Mouse (Mus musculus) hindbrain, embryonic 13.5 days (tissue): Measurements from ENCODE around the gene Rab3il1. TPM values are rescaled to one million over a fixed set of nuclear protein-coding genes. Genes with fewer than 3 reads are reported as not detected.
A peak's percentile ranks its signal among the peaks of the same experiment; 100 is the strongest.

Experiments
- ATAC-seq: fragments of 200-750 bp; cut with Nextera tagmentation; 2 replicates; pipeline ENCODE4 v1.8.0; 2017; ENCODE audit warnings: moderate TSS enrichment; ENCODE audit not compliant: low FRiP score
- H3K27ac ChIP-seq: fragments of 300-500 bp; sonication (generic); 2 replicates; pipeline ENCODE4 v1.5.1; 2015; ENCODE audit warnings: inconsistent platforms, mild to moderate bottlenecking, moderate library complexity
- H3K27me3 ChIP-seq: fragments of 300-500 bp; sonication (generic); 2 replicates; pipeline ENCODE4 v1.6.1; 2015; ENCODE audit warnings: mild to moderate bottlenecking, inconsistent platforms
- H3K36me3 ChIP-seq: fragments of 300-500 bp; sonication (generic); 2 replicates; pipeline ENCODE4 v1.6.1; 2015; ENCODE audit warnings: mild to moderate bottlenecking, inconsistent platforms
- H3K4me1 ChIP-seq: fragments of 300-500 bp; sonication (generic); replicated peaks from 2 replicates; pipeline ENCODE4 v1.6.1; 2015; ENCODE audit warnings: inconsistent platforms
- H3K4me2 ChIP-seq: fragments of 300-500 bp; sonication (generic); 2 replicates; pipeline ENCODE4 v1.6.1; 2015; ENCODE audit warnings: inconsistent platforms, mild to moderate bottlenecking, moderate library complexity
- H3K4me3 ChIP-seq: fragments of 300-500 bp; sonication (generic); 2 replicates; pipeline ENCODE4 v1.5.1; 2015; ENCODE audit warnings: mild to moderate bottlenecking, inconsistent platforms
- H3K9ac ChIP-seq: fragments of 300-500 bp; sonication (generic); 2 replicates; pipeline ENCODE4 v1.6.1; 2015; ENCODE audit warnings: mild to moderate bottlenecking, inconsistent platforms
- H3K9me3 ChIP-seq: fragments of 300-500 bp; sonication (generic); 2 replicates; pipeline ENCODE4 v1.6.1; 2016; ENCODE audit warnings: inconsistent platforms
- WGBS: fragments of 180-500 bp; shearing (Covaris S2); methylation state at CpG from one replicate; pipeline ENCODE4 v1.1.7; 2015; 5-methylcytosine and 5-hydroxymethylcytosine counted together
- polyA plus RNA-seq: library from polyadenylated mRNA; unstranded; fragments of >200 nt; fragmentation: Nextera tagmentation; extraction: Ambion mirVana; gene quantifications from 2 replicates; pipeline ENCODE4 v1.2.1, GENCODE M21; 2015

Rab3il1 gene
- polyA plus RNA-seq, 1 experiment from 2014 or later = 22.6 TPM

DNA sequence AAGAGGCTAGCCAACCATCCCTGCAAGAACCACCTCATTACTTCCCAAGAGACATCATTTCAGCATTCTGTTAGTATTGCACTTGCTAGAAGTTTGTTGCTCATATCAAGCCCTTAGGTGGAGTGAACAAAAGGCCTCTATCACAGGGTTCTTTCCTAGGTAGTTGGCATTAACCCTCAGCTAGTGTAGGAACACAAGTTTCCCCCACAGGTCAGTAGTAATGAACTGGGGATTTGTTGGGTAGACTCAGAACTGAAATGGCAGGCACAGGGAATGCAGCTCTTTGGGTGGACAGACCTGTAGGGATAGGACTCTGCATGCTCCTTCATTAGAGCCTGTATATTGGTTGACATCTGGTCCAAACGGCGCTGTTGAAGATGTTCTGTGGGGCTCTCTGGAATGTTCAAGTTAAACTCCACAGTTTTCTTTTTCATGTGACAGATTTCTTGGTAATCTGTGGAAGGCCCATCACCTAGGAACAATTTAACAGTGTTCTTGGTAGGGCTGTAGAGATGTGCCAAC is 15.5 kb upstream of the Rab3il1 start:
- WGBS = 95% methylated on average over 2 of the region's 2 CpGs
- no peak for ATAC-seq

DNA sequence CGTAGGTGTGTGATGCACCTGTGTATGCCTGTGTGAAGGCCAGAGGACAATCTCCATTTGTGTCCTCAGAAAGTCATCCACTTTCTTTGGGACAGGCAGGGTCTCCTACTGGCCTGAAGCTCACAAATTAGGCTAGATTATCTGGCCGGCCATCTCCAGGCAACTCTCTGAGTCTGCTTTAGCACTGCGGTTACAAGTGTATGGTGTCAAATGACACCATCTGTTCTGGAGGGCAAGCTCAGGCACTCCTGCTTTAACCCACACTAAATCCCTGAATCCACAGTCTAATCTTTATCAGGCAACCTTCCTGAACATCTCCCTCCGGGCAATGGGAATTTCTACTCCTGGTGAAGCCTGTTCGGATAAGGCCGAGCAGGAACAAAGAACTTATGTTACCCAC is 14.3 kb upstream of the Rab3il1 start:
- Histone ChIP-seq H3K4me2 (no peak overlapping the region), H3K9me3 (no peaks in the 10 kb centered on the region), H3K4me3 (no peak overlapping the region), H3K27me3 (no peaks in the 10 kb centered on the region), H3K9ac (no peak overlapping the region), H3K36me3 (peaks cover 27% of the 10 kb centered on the region), H3K27ac (no peak overlapping the region), H3K4me1 (peaks cover 16% of the 10 kb centered on the region)
- no peak for ATAC-seq
- 71% methylated on average over 6 of the region's 6 CpGs for WGBS

More for the DNA sequence above, 15.5 kb upstream of the Rab3il1 start:
- no peaks in the 10 kb centered on the region for H3K9me3 ChIP-seq
- no peak overlapping the region for H3K4me2 ChIP-seq
- H3K36me3 ChIP-seq = peaks cover 27% of the 10 kb centered on the region
- H3K4me1 ChIP-seq = peaks cover 24% of the 10 kb centered on the region
- no peak overlapping the region for H3K27ac ChIP-seq
- no peaks in the 10 kb centered on the region for H3K27me3 ChIP-seq
- no peak overlapping the region for H3K9ac ChIP-seq
- no peak overlapping the region for H3K4me3 ChIP-seq

DNA sequence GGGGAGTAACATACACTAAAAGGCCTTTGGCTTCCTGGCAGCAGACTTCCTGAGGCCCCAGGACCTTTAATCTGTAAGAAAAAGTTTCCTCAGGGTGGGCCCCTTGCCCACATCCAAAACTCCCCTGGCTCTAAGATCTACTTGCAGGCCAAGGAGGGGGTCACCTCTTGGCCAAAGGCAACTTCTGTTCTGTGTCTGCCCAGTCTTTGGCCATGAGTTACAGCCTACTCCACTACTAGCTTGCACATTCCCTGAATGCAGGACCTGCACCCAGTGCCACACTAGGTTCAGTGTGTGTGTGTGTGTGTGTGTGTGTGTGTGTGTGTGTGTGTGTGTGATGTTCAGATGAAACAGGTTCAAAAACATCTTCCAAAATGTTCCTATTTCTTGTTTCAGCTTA is 13.9 kb upstream of the Rab3il1 start:
- Histone ChIP-seq H3K4me2 (no peak overlapping the region), H3K9ac (no peak overlapping the region), H3K27me3 (no peaks in the 10 kb centered on the region), H3K9me3 (no peaks in the 10 kb centered on the region), H3K36me3 (peaks cover 27% of the 10 kb centered on the region), H3K4me1 (peaks cover 18% of the 10 kb centered on the region), H3K27ac (no peak overlapping the region), H3K4me3 (no peak overlapping the region)
- ATAC-seq = no peak

DNA sequence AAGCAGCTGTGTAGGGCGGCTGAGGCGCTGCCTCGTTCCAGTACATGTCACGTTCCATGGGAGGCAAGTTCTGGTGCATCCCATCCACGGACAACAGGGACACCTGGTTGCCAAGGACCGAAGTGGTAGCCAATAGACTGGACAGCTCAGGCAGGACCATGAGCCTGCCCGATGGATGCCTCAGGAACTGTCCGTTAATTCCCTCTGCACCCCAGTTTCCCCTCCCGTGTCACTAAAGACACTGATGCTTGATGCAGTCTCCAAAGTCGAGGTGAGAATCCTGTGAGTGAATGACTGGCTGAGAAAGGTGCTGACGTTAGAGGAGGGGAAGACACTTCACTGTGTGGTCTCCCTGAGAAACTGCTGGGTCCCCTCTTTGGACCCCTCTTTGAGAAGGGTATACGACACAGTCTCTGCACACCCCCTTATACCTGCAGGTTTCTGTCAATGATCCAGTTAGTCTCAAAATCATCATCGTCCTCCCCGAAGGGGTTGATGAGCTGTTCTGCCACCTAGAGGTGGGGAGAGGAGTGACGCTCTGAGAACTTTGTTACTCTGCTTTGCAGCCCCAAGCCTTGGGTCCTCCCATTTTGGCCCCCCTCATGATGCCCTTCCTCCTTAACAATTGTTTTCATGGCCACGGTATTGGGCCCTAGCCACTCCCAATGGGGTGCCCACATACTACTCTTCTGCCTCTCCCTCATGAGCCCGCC is 12.1 kb upstream of the Rab3il1 start:
- Histone ChIP-seq H3K36me3 (peaks cover 22% of the 10 kb centered on the region), H3K27ac (no peak overlapping the region), H3K4me1 (peaks cover 15% of the 10 kb centered on the region), H3K4me2 (no peak overlapping the region), H3K9me3 (no peaks in the 10 kb centered on the region), H3K9ac (no peak overlapping the region), H3K27me3 (no peaks in the 10 kb centered on the region), H3K4me3 (no peak overlapping the region)
- no peak for ATAC-seq
- WGBS = 70% methylated on average over 17 of the region's 17 CpGs

DNA sequence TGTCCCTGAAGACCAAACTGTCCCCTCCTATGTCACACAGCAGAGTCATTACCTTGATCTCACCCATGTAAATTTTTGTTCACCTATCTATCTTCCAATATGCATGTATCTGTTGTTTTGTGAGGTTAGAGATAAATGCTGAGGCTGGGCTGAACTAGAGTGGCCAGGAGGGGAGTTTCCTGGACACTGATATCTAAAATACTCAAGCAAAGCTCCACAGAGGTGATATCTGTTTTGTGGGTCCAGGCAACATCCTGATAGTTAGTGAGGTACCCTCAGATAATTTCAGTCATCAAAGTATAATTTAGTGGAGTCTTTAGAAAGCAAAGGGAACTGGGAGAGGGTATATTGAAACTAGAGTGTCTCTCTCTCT is 11.6 kb upstream of the Rab3il1 start:
- no peaks in the 10 kb centered on the region for H3K9me3 ChIP-seq
- no peaks in the 10 kb centered on the region for H3K27me3 ChIP-seq
- H3K4me1 ChIP-seq = peaks cover 11% of the 10 kb centered on the region
- ATAC-seq = no peak
- H3K4me2 ChIP-seq = no peak overlapping the region
- H3K36me3 ChIP-seq = peaks cover 17% of the 10 kb centered on the region
- no peak overlapping the region for H3K9ac ChIP-seq
- no peak overlapping the region for H3K4me3 ChIP-seq
- H3K27ac ChIP-seq = no peak overlapping the region

DNA sequence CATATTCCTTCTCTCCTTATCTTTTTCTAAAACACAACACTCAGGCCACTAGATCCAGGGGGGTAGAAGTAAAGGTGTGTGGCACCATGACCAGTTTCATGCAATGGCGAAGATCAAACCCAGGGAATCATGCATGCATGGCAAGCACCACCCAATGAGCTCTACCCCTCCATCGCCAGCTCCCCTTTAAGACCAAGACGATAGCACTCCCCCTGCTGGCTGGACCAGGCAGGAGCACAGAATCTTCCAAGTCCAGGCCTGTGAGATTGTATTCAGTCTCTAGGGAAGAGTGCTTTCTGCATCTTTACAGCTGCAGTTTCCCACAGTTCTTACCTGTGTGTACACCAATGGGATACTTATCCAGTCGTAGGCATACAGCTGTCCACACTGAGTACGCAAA is 10.2 kb upstream of the Rab3il1 start:
- no peaks in the 10 kb centered on the region for H3K9me3 ChIP-seq
- H3K4me2 ChIP-seq = no peak overlapping the region
- H3K9ac ChIP-seq = no peak overlapping the region
- H3K36me3 ChIP-seq = peaks cover 2% of the 10 kb centered on the region; the same call in 1 of the 2 replicates
- H3K4me1 ChIP-seq = peaks cover 11% of the 10 kb centered on the region
- no peaks in the 10 kb centered on the region for H3K27me3 ChIP-seq
- 0 out of 2 replicates have a peak, but pooled peaks have one; percentile 12 for ATAC-seq
- no peak overlapping the region for H3K4me3 ChIP-seq
- WGBS = 20% methylated on average over 5 of the region's 5 CpGs
- no peak overlapping the region for H3K27ac ChIP-seq

DNA sequence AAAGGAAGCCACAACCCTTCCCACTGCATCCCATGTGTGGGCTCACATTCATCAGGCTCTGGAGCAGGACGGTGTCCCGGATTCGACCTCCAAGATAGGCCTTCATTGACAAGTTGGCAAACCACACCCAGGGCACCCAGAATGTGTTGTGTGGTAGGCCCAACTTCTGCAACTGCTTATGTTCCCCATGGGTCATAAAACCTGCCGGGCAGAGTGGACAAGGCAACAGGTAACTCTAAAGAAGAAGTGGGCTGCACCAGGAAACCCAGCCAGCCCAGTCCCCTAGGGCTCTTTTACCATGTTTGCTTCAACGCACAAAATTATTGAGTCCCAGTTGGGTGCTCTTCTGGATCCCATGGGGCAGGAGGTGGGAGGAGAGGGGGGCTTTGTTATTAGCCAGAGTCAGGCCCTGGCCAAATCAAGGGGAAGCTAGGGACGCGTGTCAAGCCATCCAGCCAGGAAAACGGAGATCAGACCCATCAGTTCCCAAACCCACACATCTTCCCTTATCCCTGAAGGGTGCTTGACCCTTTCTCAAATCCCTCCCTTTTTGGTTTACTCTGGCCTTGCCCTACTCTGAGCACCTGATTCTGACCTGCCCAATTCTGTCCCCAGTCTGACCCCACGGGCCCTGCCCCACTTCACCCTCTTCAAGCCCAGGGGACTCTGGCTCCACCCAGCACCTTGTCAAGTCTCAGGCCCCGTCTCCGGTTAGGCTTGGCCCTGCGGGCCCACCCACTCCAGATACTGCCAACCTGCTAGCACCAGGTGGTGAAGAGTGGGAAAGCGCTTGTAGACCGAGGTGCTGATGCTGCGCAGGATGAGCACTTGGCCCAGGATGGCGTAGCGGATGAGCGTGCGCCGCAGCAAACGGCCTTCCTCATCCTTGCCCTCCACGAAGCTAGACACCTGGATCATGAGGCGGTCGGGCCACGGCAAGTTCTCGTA is 9.2 kb upstream of the Rab3il1 start:
- H3K27ac ChIP-seq = 0 out of 2 replicates have a peak overlapping the region, but pooled peaks have one; percentile 4
- peak overlapping the region; percentile 31 for H3K9ac ChIP-seq
- peak; percentile 67 for ATAC-seq
- no peaks in the 10 kb centered on the region for H3K36me3 ChIP-seq
- H3K27me3 ChIP-seq = no peaks in the 10 kb centered on the region
- peak overlapping the region; percentile 31 for H3K4me3 ChIP-seq
- H3K4me2 ChIP-seq = peak overlapping the region; percentile 47
- H3K4me1 ChIP-seq = peaks cover 11% of the 10 kb centered on the region
- WGBS = 42% methylated on average over 26 of the region's 26 CpGs
- no peaks in the 10 kb centered on the region for H3K9me3 ChIP-seq

DNA sequence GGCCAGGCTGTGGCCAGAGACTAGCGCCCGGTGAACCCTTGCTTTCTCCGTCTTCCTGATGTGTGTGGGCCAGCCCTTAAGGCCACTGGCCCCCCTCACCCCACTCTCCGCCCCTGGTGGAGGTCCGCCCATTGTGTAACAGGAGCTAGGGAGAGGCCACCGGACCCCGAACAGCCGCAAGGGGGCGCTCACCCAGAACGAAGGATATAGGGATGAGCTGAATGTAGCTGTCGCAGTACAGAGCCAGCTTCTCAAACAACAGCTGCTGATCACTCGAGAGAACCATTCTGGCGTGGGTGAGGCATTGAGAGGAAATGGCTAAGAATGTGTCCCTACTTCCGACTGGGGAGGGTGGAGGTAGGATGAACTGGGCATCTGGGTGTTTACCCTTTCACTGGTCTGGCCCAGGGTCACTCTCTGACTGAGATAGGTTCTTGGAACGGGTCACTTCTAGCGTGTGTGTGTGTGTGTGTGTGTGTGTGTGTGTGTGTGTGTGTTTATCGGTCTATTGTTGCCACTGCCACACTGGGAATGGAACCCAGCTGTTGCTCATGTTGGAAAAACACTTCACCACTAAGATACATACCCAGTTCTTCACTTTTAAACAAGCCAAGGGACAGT is 8.3 kb upstream of the Rab3il1 start:
- Histone ChIP-seq H3K27me3 (no peaks in the 10 kb centered on the region), H3K4me3 (peak overlapping the region; percentile 31), H3K4me2 (peak overlapping the region; percentile 47), H3K4me1 (peaks cover 11% of the 10 kb centered on the region), H3K9me3 (no peaks in the 10 kb centered on the region), H3K9ac (peak overlapping the region; percentile 31), H3K36me3 (no peaks in the 10 kb centered on the region), H3K27ac (0 out of 2 replicates have a peak overlapping the region, but pooled peaks have one; percentile 4)
- 8% methylated on average over 17 of the region's 17 CpGs for WGBS
- peak; percentile 88 for ATAC-seq

DNA sequence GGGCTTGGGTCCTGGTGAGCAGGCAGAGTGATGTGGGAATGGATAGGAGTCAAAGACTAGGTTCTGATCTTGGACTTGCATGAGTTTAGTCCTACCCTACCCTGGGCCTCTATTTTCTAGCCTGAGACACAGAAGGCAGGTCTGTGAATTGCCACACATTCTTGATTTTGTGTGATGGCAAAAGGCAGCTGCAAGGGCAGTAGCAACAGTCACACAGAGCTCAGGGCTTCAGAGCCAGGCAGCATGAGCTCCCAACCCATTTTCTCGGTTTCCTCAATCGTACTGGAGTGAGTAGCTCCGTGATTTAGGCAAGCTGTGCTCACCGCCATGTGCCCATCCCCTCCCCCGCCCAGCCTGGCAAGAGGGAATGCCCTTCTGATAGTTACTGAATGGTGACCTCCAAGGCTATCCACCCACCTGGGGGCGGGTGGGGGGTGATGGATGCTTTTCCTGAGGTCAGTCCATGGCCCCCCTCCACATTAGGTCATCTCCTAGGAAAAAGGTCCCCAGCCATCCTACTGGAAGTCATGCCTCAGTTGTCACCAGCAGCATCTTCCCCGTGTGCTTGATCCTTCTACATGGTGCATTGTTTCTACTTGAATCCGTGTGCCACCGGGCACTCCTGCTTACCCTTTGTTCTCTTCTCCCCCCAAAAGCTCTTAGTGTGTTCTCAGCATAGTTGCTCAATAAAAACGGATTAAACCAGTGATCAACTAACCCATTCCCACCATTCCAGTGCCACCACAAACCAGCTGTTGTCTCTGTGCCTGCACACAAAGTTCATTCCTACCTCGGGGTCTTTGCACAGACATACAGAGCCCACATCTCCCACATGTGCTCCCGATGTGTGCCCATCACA is 4.0 kb upstream of the Rab3il1 start:
- ATAC-seq = no peak
- H3K27ac ChIP-seq = no peak overlapping the region
- peaks cover 11% of the 10 kb centered on the region for H3K4me1 ChIP-seq
- H3K9me3 ChIP-seq = 0 out of 2 replicates have a peak, but pooled peaks cover 2% of the 10 kb centered on the region
- 73% methylated on average over 12 of the region's 12 CpGs for WGBS
- H3K9ac ChIP-seq = no peak overlapping the region
- H3K36me3 ChIP-seq = no peaks in the 10 kb centered on the region
- no peak overlapping the region for H3K4me3 ChIP-seq
- H3K27me3 ChIP-seq = no peaks in the 10 kb centered on the region
- H3K4me2 ChIP-seq = no peak overlapping the region

DNA sequence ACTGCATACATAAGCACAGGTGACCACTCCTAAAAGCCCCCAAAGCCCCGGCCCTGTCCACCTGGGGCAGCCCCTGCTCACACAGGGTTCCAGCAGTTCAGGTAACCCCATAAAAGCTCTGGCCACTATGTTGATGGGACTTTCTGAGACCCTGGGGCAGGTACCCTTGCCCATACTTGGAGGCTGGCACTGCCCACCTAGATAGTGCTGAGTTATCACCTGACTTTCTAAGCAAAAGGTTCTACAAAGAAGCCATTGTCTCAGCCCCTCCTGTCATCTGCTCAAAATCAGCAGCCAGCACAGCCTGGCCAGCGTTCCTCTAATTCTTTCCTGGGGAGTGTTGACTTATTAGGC is 3.4 kb upstream of the Rab3il1 start:
- Histone ChIP-seq H3K9ac (no peak overlapping the region), H3K4me1 (peaks cover 5% of the 10 kb centered on the region), H3K27ac (no peak overlapping the region), H3K4me3 (no peak overlapping the region), H3K9me3 (0 out of 2 replicates have a peak, but pooled peaks cover 3% of the 10 kb centered on the region), H3K36me3 (no peaks in the 10 kb centered on the region), H3K4me2 (no peak overlapping the region), H3K27me3 (no peaks in the 10 kb centered on the region)
- ATAC-seq = no peak
- WGBS = 77% methylated on average over 2 of the region's 2 CpGs

DNA sequence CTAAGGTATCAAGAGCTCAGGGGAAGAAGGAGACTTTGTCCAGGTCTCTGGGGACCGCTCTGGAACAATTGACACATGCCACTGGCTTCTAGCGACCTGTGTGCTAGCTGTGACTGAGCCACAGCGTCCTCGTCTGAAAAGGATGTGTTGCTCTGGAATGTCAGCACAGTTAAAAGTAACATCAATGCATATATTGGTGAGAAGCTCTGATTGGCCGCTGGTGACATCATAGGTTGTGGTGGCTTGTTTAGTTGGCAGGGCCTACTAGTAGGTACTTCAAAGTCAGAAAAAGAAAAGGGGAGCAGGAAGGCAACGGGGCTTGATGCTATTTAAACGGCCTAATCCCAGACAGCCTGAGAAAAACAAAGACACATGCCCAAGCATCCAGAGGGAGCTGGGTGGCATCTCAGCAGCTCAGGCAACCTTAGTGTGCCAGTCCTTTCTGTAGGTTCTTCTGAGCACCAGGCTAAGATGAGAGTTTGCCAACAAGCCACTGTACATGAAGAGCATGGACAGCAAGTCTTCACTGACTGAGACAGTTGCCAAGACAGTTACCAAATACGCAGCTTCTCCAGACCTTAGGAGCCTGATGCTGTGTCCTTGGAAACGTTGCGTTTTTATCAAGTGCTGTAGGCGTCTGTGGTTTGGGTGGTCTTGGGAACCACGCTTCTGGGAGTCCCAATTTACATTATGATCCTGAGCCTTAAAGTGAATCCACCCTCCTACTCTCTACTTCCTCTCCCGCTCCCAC is 2.6 kb upstream of the Rab3il1 start:
- no peak overlapping the region for H3K9ac ChIP-seq
- WGBS = 72% methylated on average over 13 of the region's 13 CpGs
- H3K4me2 ChIP-seq = no peak overlapping the region
- no peak overlapping the region for H3K27ac ChIP-seq
- no peaks in the 10 kb centered on the region for H3K36me3 ChIP-seq
- ATAC-seq = no peak
- 0 out of 2 replicates have a peak, but pooled peaks cover 3% of the 10 kb centered on the region for H3K9me3 ChIP-seq
- H3K27me3 ChIP-seq = no peaks in the 10 kb centered on the region
- no peaks in the 10 kb centered on the region for H3K4me1 ChIP-seq
- H3K4me3 ChIP-seq = no peak overlapping the region
